Mouse (Mus musculus) monocyte, adult 5-6 weeks (primary cell): ENCODE data around the gene Esm1. TPM values are rescaled to one million over a fixed set of nuclear protein-coding genes. Genes with fewer than 3 reads are reported as not detected.
A peak's percentile ranks its signal among the peaks of the same experiment; 100 is the strongest.
"Not testable (repeated sequence)": the region's sequence is repeated elsewhere in the genome, so short reads cannot be mapped to it uniquely, and the experiment has no call there.

Source experiments
- ATAC-seq: fragments of 153-309, 156-312 bp; replicated peaks from 2 replicates; pipeline ENCODE4 v1.8.0; 2017; ENCODE audit warnings: mild to moderate bottlenecking; ENCODE audit not compliant: low TSS enrichment, insufficient number of reproducible peaks, severe bottlenecking, poor library complexity, low FRiP score
- total RNA-seq: library from RNA; stranded (forward); fragments of 200-1000, 200-491, 200-594 nt; gene quantifications from 3 replicates; pipeline ENCODE4 v1.2.3, GENCODE M21; 2017

The Esm1 gene
- total RNA-seq, 1 experiment from 2014 or later = not detected

DNA sequence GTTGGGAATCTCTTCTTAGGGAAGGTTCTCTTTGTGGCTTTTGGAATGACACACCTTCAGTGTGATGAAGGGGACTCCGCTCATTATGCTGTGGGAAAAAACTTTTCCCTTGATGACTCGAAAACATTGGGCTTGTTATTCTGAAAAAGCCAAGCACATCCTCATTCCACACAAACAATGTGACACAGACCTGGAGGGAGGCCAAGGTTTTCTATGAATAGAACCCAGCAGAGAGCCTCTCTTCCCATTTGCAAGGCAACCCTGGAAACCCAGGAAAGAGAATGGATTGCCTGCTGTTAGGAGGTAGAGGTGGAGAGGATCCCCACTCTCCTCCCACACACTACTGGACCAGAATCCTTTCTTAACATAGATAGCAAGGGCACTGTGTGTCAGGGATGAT is 14.6 kb downstream of the Esm1 start:
- no peak for ATAC-seq

- no peak for ATAC-seq
Measured at GRCm38 (mm10) chr13:113225811-113226210, 16.4 kb downstream of the Esm1 start, which contains the start of gene Gzmk. Gene Gzmk, minus strand, starts transcription at chr13:113225908.

DNA sequence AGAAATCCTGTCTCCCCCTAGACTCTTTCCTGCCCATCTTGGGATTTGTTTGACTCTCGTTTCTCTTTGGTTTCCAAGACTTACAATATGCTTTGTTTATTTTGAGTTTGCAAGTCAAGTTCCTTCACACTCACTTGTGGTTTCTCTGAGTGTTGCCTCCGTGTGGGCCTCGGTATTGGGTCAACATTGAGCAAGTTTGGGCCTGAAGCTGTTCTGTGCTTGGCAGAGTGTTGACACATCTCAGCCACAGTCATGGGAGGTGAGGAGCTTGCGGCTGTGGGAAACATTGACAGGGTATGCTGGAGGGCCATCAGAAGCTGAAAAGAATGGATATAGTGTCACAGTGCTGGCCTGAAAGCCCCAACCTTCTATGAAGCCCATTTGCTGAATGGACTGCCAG is 17.6 kb downstream of the Esm1 start:
- 0 out of 2 replicates have a peak, but pooled peaks have one; percentile 35 for ATAC-seq

DNA sequence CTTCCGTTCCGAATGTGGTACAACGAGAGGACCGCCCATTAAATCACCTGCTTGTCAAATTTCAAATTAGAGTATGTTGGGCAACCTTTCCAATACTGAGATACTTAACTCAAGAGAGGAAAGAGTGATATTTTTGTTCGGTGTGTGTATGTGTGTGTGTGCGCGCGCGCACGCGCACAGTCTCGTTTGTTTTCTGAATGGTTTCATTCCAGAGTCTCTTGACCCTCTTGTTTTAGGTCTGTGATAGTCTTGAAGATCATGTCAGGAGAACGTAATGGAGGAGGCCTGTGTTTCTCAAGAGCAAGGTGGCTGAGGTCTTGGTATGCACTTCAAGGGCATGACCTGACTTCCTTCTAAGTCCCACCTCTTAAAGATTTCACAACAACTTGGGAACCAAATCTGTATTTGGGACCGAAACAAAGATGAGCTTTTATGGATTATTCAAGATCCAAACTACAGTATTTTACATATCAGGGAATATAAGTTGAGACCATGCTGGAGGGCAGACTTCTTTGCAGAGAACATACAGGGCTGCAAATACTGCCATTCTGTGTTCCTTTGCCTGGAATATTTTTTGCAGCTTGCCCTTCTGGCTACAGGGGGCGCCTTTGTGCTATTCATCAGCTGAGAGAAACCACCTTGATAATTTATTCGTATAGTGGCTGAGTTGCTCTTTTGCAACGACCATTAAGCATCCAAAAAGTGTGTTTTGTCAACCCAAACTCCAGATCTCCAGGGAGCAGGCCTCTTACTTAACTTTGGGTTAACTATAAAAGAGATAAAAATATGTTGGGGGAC is 18.4 kb downstream of the Esm1 start:
- no peak for ATAC-seq

DNA sequence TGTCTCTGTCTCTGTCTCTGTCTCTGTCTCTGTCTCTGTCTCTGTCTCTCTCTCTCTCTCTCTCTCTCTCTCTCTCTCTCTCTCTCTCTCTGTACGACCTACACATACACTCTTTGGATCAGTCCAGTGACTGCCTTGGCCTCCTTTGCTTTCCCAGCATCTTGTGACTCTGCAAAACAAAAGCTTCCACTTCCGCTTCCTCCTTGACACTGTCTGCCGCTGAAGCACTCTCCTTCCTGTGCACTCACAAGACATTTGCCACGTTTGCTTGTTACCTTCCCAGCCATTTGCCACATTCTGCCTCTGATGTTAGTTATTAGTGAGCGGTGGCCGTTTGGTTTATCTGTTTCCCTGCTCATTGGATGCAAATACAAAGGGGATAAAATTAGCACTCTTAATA is 32.7 kb downstream of the Esm1 start:
- ATAC-seq = peak; percentile 66; the same call in 1 of the 2 replicates

- ATAC-seq = no peak
Measured at GRCm38 (mm10) chr13:113245025-113245424, 35.6 kb downstream of the Esm1 start.

DNA sequence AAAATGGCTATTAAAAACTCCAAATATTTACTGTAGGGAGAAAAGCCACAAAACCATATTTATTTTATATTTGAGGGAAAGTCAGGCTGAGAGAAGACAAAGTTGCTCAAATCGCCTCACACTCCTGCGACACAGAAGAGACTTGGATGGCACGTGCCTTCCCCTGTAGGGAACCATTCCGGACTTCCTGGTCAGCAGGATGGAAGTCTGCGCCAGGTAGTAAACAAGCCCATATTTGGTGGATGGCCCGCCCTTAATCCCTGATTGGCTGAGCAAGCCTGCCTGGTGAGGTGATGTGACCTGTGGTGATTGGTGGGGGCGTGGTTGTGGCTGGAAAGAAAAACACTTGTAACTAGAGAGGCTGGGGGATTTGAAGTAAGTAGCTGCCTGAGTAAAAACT is 43.1 kb downstream of the Esm1 start:
- ATAC-seq = not testable (repeated sequence)

GRCm38 (mm10) chr13:113256766-113257165 is 47.3 kb downstream of the Esm1 start:
- no peak for ATAC-seq

DNA sequence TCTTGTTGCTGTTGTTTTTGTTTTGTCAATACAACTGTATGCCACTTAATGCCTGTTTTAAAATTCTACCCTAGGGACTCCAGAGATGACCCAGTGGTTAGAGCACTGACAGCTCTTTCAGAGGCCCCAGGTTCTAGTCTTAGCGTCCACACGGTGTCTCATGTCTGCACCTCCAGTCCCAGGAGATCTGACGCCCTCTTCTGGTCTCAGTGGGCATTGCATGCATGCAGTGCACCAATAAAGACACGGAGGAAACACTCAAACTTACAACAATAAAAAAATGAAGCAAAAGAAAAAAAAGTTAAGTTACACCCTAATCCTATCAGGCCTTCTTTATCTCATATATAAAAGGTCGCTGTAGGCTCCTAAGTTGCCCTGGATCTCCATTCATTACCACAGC is 47.7 kb downstream of the Esm1 start:
- no peak for ATAC-seq

DNA sequence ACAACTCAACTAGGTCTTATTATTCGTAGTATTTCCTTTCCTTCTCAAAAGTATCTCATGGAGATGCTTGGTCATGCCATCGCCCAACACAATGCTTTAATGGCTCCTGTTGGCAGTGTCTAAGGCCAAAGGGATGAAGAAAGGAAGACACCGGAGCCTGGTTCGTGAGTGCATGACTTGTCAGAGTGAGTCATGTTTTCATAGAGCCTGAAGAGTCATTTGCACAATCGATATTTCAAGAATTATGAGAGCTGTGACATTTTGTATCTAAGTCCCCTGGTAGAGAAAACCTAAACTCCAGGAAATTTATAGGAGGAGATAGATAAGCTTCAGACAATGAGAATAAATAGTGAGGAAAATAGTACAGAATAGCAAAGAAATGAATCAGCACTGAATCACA is 49.8 kb downstream of the Esm1 start:
- no peak for ATAC-seq

DNA sequence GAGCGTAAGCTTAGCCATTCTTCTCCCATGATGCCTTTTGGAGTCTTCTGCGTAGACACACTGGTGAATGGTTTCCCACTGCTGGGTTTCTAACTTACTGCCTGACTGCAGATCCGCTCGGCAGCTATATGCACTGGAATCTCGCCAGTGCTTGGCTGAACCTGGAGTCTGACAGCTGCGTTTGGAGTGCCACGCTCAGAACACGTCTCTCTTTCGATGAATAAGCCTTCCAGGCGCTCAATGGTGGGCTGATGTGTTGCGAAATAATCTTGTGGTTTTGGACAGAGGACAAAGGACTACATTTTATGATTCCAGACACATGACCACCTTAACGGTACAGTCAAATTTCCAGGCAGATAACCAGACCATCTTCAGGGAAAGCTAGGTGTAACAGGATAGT is 53.4 kb downstream of the Esm1 start:
- ATAC-seq = no peak

DNA sequence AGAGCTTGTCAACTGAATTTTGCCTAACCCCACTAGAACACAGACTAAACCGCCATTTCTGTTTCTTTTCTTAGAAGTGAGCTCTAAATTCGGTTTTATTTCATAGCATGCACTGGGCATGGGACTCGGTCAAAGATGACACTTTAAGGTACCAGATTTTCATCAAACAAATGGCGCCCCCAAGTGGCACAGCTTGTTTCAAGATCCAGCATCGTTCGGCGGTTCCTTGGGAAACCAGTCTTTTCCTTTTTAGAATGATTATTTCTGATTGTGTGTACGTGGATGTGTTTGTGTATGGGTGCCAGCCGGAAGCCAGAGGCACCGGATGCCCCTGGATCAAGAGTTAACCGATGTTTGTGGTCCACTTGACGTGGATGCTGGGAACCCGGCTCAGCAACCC is 55.8 kb downstream of the Esm1 start:
- no peak for ATAC-seq

GRCm38 (mm10) chr13:113266495-113266951 is 57.1 kb downstream of the Esm1 start:
- ATAC-seq = peak; percentile 52; the same call in 1 of the 2 replicates

DNA sequence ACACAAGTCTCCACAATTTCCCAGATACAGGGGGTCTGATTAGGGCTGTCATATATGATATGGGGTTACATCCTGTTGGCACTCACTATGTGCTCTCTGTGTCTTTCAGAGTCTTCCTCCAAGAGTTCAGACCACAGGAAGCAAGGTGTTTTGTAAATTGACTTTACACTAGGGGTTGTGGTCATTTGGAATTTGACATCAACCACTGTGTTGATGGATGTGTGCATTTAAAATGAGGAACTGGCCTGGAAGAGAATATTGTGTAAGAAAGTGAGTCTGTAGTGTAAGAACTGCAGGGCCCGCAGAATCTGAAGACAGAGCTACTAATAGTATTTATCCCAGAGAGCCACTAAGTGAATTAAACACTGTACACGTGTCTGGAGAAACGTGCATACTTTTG is 57.7 kb downstream of the Esm1 start:
- ATAC-seq = peak; percentile 49

Other genes with a start within 250 kb of the Esm1 start
- 0.48 to 1.8 TPM (median 0.49 TPM) in 3 replicates for gene Ccno, start 221.9 kb upstream of the Esm1 start, total RNA-seq
- gene Mcidas, start 215.8 kb upstream of the Esm1 start, total RNA-seq = not detected in 3 replicates
- 1.0 to 11.5 TPM (median 6.1 TPM) in 3 replicates for gene Cdc20b, start 174.5 kb upstream of the Esm1 start, total RNA-seq
- gene Gpx8, start 163.2 kb upstream of the Esm1 start, total RNA-seq = 8.4 to 18.8 TPM (median 16.9 TPM) in 3 replicates
- 4,041 to 9,842 TPM (median 4,610 TPM) in 3 replicates for gene Gzma, start 108.7 kb upstream of the Esm1 start, total RNA-seq
- 1.8 TPM in 1 of 3 replicates, not detected in the others for gene Gzmk, start 16.2 kb downstream of the Esm1 start, total RNA-seq
- not detected in 3 replicates for gene BC067074, start 83.5 kb downstream of the Esm1 start, total RNA-seq